Mouse (Mus musculus) mouse trophoblast stem cell (cell line): ENCODE data around the gene Rorc.

Experiments used
- in situ Hi-C, 2 experiments: fragments of 300-500 bp; cut with MseI, MboI; formaldehyde crosslinking; loops; 2 replicates in 1 of 2; 3 replicates in 1 of 2; pipeline ENCODE4 v1.15.1; 2025

The Rorc gene

DNA sequence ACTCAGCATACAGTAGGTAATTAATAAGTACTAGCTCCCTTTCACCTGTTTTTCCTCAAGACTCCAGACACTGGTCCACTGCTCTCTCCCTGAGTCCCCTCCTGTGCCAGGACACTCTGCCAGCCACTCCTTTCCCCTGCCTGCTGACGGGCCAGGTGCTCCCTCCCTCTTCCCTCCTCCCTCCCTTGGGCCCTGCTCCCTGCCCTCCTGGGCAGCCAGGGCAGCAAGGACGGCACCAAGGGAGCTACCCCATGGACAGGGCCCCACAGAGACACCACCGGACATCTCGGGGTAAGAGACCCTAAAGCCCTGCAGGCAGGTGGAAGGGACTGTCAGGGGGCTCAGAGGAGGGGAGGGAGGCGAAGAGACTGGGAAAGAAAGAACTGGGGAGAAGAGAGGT lies at the start of gene Rorc:
Rorc (plus strand) TSS at position 154 of the 400 bp plus-strand sequence.
- in situ Hi-C loops: no loop called here

DNA sequence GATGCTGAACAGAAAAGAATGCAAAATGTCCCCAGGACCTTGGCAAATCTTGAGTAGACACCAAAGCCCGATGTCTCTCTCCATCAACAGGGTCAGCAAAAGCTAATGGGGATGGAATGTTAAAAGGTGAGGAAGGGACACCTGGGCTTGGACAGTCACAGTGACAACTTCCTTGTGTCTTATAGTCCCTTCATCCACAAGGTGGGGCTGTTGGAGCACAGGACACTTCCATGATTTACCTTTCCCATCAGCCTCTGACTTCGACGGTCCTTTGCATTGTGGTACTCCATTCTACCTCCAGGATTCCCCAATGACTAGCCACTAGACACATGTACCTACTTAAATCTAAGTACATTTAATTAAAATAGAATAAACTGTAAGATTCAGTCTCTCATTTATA lies 43.9 kb upstream of the Rorc start:
- in situ Hi-C loops: no loop called here

DNA sequence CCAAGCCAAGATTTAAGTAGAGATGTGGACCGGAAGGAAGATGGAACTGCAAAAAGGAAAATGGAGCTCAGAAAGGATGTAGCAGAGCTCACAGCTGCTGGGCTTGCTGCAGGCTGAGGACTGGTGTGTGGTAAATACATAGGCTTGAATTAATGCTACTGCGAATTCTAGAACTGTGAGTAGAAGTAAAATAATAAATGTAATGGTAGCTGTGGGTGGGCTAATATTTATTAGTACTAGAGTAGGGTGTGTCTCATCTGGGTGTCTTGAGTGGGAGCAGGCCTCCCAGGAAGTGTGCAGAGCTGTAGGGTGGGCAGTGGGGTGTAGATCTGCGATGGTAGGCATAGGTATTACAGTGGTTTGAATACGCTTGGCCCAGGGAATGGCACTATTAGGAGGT lies 38.2 kb upstream of the Rorc start:
- in situ Hi-C loops: no loop called here

DNA sequence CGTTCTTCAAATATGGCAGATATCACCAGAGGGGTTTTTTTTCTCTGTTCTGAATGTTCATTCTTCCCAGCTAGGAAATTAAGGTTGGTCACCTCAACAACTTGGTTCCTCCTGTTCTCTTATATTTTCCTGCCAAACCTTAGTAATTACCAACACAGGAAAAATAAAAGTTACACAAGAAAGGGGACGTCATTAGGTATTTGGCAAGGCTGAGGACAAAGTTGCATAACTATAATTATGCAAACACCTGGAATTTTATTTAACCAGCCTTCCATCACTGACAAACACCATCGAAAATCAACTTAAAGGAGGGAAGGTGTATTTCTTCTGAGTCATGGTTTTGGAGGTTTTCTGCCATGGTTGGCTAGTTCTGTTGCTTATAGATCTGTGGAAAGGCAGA lies 34.1 kb upstream of the Rorc start:
- in situ Hi-C loops: no loop called here

DNA sequence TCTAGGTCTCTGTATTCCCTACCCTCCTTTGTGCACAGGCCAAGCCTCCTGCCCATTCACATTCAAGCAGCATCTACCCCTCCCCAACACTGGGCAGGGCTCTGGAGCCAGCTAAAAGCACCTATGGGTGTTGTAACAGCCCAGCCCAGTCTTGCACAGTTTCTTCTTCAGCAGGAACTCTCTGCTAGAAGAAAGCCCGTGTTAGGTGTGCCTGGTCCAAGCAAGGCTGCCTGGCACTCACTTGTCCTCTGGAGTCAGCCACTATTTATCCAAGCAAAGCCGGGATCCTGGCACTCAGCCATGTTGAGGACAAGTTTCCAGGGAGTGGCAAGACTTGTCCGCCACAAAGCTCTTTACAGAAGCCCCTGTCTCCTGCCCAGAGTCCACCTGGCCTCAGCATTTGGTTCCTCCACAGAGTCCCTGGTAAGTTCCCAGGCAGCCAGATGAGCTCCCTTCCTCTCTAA lies 30.6 kb upstream of the Rorc start, which contains the start of gene Them5:
Them5 (plus strand) TSS at position 141 of the 464 bp plus-strand sequence.
- in situ Hi-C loops: no loop called here

GRCm38 (mm10) chr3:94342552-94342951 lies 30.0 kb upstream of the Rorc start:
- in situ Hi-C loops: no loop called here

DNA sequence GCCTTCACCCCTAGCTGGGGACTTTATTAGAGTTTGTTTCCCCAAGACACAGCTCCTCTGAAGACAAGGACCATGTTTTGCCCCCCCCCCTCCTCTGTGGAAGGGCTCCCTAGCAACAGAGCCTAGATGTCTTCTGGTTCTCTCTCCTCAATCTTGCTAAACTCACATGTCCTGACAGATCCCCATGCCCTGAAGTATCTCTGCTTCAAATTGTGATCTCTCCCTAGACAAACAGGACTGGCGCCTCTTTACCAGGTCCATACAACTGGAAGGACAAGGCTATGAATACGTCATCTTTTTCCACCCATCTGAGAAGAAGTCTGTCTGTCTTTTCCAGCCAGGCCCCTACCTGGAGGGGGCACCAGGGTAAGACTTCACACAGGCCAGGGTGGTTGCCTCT lies 28.4 kb upstream of the Rorc start:
- in situ Hi-C loops: no loop called here

DNA sequence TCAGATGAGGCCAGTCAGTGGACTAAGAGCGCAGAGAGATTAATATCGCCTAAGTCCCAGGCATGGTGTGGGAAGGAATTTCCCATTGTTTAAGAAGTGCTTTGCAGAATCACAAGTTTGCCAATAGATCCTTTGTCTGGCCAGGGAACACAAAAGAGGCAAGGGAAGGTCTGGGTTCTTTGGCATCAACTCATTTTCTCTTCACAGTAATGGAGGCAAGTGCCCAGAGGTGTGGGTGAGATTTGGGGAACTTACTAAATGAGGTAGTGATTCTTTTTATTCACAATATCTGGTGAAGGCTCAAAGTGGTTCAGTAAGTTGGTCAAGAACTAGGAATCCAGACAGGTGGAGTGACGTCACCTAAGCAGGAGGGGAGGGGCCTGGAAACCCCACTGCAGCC lies 27.7 kb upstream of the Rorc start:
- in situ Hi-C loops: no loop called here

DNA sequence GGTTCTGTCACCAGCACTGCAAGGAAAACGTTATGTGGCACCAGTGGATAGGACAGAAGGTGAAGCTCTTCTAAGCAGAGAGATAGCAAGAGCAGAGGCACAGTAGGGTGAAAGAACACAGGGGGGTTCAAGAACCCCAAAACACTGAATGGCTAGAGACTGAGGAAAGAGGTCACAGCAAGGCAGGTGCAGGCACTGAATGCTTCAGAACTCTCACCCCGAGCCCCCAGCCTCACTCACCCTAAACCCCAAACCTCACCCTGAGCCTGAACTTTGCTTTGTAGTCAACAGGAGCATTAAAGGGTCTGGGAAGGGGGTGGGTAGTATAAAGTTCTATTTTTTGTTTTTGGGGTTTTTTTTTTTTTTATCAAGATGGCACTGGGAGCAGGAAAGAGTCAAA lies 24.4 kb upstream of the Rorc start:
- in situ Hi-C loops: no loop called here

GRCm38 (mm10) chr3:94360812-94361211 lies 11.8 kb upstream of the Rorc start:
- in situ Hi-C loops: no loop called here

DNA sequence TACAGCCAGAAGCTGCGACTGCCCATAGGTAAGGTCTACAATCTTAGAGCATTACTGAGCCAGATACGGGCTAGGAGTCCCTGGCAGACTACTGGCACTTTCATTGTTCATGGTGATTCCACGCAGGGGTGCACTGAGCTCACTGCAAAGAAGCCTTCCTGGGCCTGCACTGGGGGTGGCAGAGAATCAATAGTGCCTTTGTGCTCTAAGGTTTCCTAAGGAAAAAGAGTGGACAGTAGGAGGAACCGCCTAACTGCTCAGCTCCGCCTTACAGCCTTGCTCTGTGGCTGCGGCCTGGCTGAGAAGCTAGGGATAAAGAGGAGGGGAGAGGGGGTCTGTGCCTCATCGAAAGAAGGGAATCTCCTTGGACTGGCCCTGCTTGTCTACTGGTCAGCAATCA lies 10.5 kb upstream of the Rorc start, which contains the start of gene C2cd4d:
C2cd4d (plus strand) TSS at position 301 of the 400 bp plus-strand sequence.
- in situ Hi-C loops: no loop called here

DNA sequence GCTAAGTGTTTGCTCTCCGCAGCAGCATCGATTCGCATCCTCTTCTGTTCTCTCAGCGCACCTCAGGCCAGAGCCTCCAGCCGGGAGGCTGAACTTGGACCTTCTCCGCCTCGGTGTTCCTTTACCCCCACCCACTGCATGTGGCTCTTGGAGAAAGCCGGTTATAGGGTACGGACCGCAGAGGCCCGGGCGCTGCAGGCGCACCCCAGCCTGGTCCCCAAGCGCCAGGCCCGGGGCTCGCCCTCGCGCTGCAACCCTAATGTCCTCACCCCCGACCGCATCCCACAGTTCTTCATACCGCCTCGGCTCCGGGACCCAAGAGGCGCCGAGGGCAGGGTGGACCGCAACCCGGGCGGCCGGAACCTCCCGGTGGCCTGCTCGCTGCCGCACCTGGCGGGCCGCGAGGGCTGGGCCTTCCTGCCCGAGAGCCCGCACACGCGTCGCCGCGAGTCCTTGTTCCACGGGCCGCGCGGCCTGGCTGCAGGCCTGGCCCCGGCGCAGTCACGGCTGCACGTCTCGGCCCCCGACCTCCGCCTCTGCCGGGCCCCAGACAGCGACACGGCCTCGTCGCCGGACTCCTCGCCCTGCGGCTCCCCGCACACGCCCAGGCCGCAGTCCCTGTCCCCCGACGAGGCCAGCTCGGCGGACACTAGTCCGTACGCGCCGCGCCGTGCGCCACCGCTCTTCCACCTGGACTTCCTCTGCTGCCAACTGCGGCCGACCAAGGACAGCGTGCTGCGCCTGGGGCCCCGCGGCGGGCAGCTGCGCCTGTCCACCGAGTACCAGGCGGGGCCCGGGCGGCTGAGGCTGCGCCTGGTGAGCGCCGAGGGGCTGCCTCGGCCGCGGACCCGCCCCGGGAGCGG lies 9.1 kb upstream of the Rorc start:
- in situ Hi-C loops: no loop called here

DNA sequence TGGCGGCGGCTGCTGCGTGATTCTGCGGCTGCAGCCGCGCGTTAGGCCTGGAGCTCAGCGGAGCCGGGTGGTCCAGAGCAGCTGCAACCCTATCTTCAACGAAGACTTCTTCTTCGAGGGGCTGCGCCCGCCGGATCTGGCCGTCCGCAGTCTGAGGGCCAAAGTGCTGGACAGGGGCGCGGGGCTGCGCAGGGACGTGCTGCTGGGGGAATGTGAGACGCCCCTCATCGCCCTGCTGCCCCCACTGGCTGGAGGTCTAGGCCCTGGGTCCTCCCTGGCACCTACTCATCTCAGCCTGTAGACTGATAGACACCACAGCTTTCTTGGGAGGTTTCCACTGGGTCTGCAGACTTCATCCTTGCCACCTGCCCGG lies 8.5 kb upstream of the Rorc start:
- in situ Hi-C loops: no loop called here

DNA sequence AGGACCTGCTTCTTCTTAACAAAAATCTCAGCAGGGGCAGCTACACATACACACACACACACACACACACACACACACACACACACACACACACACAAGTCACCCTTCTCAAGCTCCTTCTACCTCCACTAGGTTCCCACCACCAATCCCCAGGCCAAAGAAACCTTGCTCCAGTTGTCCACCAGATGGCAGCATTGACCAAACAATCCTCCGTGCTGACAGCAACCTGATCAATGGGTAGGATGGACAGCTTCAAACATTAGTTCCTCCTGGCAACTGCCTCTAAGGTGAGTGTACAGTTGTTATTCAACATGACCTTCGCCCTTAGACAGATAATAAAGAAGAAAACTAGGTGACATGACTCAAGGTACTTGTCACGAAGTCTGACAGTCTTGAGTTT lies 5.8 kb upstream of the Rorc start:
- in situ Hi-C loops: no loop called here

GRCm38 (mm10) chr3:94367511-94367910 lies 5.1 kb upstream of the Rorc start:
- in situ Hi-C loops: no loop called here

DNA sequence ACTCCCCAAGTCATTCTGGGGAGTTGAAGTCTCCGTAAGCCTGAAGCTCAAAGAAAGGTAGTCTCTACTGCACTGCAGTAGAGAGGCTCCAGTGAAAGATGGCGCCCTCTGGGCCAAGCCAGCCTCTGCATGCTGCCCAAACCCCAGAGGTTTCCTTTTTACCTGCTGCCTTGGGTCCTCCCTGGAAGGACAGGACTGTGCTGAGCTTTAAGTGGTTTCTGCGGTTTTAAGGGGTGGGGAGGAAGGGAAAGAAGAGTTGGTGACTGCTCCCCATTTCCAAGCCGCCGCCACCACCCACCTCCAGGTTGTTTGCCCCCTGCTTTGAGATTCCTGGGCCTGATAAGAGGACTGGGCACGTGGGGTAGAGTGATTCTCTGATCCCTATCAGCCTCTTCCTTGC lies 4.0 kb upstream of the Rorc start:
- in situ Hi-C loops: no loop called here

- in situ Hi-C loops: no loop called here
Observed at GRCm38 (mm10) chr3:94369709-94370108, 2.9 kb upstream of the Rorc start.

GRCm38 (mm10) chr3:94371637-94372036 lies 957 bp upstream of the Rorc start:
- in situ Hi-C loops: no loop called here

- in situ Hi-C loops: no loop called here
Observed at GRCm38 (mm10) chr3:94372038-94372437, 556 bp upstream of the Rorc start.

DNA sequence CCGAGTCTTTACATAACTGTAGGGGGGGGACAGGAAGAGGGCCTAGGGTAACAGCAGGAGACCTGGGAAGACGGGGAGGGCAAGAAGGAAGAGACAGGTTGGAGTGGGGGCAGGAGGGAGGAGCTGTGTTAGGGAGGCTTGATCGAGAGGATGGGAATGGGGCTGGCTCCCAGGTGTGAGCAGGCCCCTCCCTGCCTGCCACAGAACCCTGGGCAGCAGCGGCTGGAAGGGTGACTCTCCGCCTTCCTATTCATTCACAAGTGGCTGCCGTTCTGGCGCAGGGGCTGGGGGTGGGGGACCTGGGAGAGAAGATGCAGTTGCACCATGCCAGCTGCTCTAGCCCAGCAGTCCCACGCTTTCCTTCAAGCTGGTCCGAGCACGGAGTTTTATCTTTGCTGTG lies 496 bp downstream of the Rorc start:
- in situ Hi-C loops: no loop called here

DNA sequence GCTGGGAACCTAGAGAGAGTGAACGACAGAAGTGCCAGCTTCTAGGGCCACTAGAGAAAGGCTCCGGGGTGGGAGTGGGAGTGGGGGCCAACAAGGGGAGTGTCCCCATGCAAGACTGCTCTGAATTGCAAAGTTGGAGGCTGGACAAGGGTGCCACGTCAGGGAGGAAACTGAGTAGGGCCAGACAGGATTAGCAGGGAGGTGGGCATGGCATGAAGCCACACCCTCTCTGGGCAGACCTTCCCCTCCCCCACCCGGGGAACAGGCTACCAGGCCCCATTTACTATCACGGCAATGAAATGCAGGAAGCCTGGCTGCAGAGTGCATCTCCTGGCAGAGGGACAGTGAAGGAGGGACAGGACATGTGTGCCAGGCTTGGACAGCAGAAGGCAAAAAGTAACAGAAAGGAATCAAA lies 1.0 kb downstream of the Rorc start:
- in situ Hi-C loops: no loop called here

DNA sequence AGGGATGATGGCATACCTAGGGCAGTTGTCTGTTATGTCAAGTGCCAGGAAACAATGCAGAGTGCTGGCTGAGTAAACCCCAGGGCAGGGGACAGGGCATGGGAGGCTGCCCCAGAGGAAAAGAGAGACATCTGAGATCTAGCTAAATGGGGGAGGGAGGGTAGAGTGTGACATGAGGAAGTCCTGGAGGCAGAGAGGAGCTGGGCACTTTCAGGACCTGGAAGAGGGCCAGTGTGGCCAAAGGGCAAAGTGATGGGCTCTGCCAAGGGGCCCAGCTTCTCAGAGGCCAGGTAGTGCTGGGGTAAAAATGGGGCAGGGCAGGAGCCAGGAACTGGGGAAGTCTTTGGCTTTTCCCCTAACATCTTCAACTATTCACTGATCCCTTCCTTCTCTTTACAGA lies 2.0 kb downstream of the Rorc start:
- in situ Hi-C loops: no loop called here

- in situ Hi-C loops: no loop called here
Observed at GRCm38 (mm10) chr3:94375146-94375545, 2.6 kb downstream of the Rorc start.

- in situ Hi-C loops: no loop called here
Observed at GRCm38 (mm10) chr3:94375861-94376260, 3.3 kb downstream of the Rorc start.
